Mouse (Mus musculus) thymus, postnatal 4 days (tissue): Measurements from ENCODE around the gene Ccdc85c.

Source experiments
- DNase-seq: peaks from one replicate; pipeline ENCODE4 v3.0.0; 2021

Ccdc85c gene

GRCm38 (mm10) chr12:108213090-108214041 is 61.9 kb downstream of the Ccdc85c start:
- no peak for DNase-seq

GRCm38 (mm10) chr12:108212476-108212875 is 62.7 kb downstream of the Ccdc85c start:
- no peak for DNase-seq

- no peak for DNase-seq
These were observed 63.2 kb downstream of the Ccdc85c start for GRCm38 (mm10) chr12:108212071-108212470.

- no peak for DNase-seq
These were observed 64.6 kb downstream of the Ccdc85c start for GRCm38 (mm10) chr12:108210623-108211022.

GRCm38 (mm10) chr12:108208726-108209438 is 66.3 kb downstream of the Ccdc85c start:
- peak; percentile 76 for DNase-seq

- peak; percentile 14 for DNase-seq
These were observed 67.0 kb downstream of the Ccdc85c start for GRCm38 (mm10) chr12:108208216-108208615.

- peak; percentile 90 for DNase-seq
These were observed 68.6 kb downstream of the Ccdc85c start for GRCm38 (mm10) chr12:108206641-108207040.

GRCm38 (mm10) chr12:108204978-108205377 is 70.2 kb downstream of the Ccdc85c start:
- DNase-seq: no peak

- DNase-seq: no peak
These were observed 71.3 kb downstream of the Ccdc85c start for GRCm38 (mm10) chr12:108203895-108204294.

- DNase-seq: no peak
These were observed 75.1 kb downstream of the Ccdc85c start for GRCm38 (mm10) chr12:108200094-108200493.

GRCm38 (mm10) chr12:108198447-108198846 is 76.8 kb downstream of the Ccdc85c start:
- no peak for DNase-seq

- DNase-seq: no peak
These were observed 79.5 kb downstream of the Ccdc85c start for GRCm38 (mm10) chr12:108195761-108196160.

GRCm38 (mm10) chr12:108193878-108194277 is 81.3 kb downstream of the Ccdc85c start:
- no peak for DNase-seq

GRCm38 (mm10) chr12:108187541-108188091 is 87.6 kb downstream of the Ccdc85c start:
- no peak for DNase-seq

GRCm38 (mm10) chr12:108181716-108182115 is 93.5 kb downstream of the Ccdc85c start:
- no peak for DNase-seq

- peak; percentile 97 for DNase-seq
These were observed 95.6 kb downstream of the Ccdc85c start, which contains the start of gene Ccnk for GRCm38 (mm10) chr12:108179321-108180266. Gene Ccnk (plus strand): TSS chr12:108179579.

GRCm38 (mm10) chr12:108179246-108179320 is 96.1 kb downstream of the Ccdc85c start, which contains the start of gene Setd3:
Gene Setd3 (minus strand): TSS chr12:108179314.
- DNase-seq: no peak

GRCm38 (mm10) chr12:108178331-108179245 is 96.6 kb downstream of the Ccdc85c start:
- peak; percentile 76 for DNase-seq

GRCm38 (mm10) chr12:108176366-108176765 is 98.9 kb downstream of the Ccdc85c start:
- no peak for DNase-seq

GRCm38 (mm10) chr12:108174606-108175505 is 100.4 kb downstream of the Ccdc85c start:
- DNase-seq: no peak

- DNase-seq: no peak
These were observed 102.6 kb downstream of the Ccdc85c start for GRCm38 (mm10) chr12:108172639-108173038.
